Mouse (Mus musculus) neural tube, embryonic 14.5 days (tissue): Measurements from ENCODE around the gene C2cd2l. TPM values are rescaled to one million over a fixed set of nuclear protein-coding genes. Genes with fewer than 3 reads are reported as not detected.

Experiments
- ATAC-seq: fragments of 200-750 bp; cut with Nextera tagmentation; 2 replicates; pipeline ENCODE4 v1.8.0; 2017; ENCODE audit warnings: low read depth, mild to moderate bottlenecking, moderate TSS enrichment, moderate library complexity
- H3K27ac ChIP-seq: fragments of 300-500 bp; sonication (generic); 2 replicates; pipeline ENCODE4 v1.5.1; 2014; ENCODE audit warnings: low read depth, mild to moderate bottlenecking, control low read depth, low read length, moderate library complexity, mixed read lengths
- H3K27me3 ChIP-seq: fragments of 300-500 bp; sonication (generic); 2 replicates; pipeline ENCODE4 v1.6.1; 2014; ENCODE audit warnings: low read length; ENCODE audit not compliant: control insufficient read depth, insufficient read depth
- H3K36me3 ChIP-seq: fragments of 300-500 bp; sonication (generic); 2 replicates; pipeline ENCODE4 v1.6.1; 2014; ENCODE audit warnings: low read length, mixed read lengths; ENCODE audit not compliant: control insufficient read depth, insufficient read depth
- H3K4me1 ChIP-seq: fragments of 300-500 bp; sonication (generic); 2 replicates; pipeline ENCODE4 v1.6.1; 2014; ENCODE audit warnings: low read length; ENCODE audit not compliant: control insufficient read depth, insufficient read depth
- H3K4me2 ChIP-seq: fragments of 300-500 bp; sonication (generic); 2 replicates; pipeline ENCODE4 v1.6.1; 2014; ENCODE audit warnings: mild to moderate bottlenecking, low read depth, low read length, control low read depth
- H3K4me3 ChIP-seq: fragments of 300-500 bp; sonication (generic); 2 replicates; pipeline ENCODE4 v1.5.1; 2014; ENCODE audit warnings: low read depth, low read length, control low read depth, mixed read lengths
- H3K9ac ChIP-seq: fragments of 300-500 bp; sonication (generic); replicated peaks from 2 replicates; pipeline ENCODE4 v1.6.1; 2014; ENCODE audit warnings: low read depth, mild to moderate bottlenecking, control low read depth, low read length, mixed read lengths
- H3K9me3 ChIP-seq: fragments of 300-500 bp; sonication (generic); 2 replicates; pipeline ENCODE4 v1.6.1; 2016; ENCODE audit warnings: low read length; ENCODE audit not compliant: control insufficient read depth
- WGBS: fragments of 180-500 bp; shearing (Covaris S2); extraction: QIAGEN DNeasy Blood & Tissue Kit; methylation state at CpG from one replicate; pipeline ENCODE4 v1.1.7; 2014; 5-methylcytosine and 5-hydroxymethylcytosine counted together
- microRNA-seq: library from miRNA; unstranded; fragments of <30 nt; microRNA quantifications from one replicate; pipeline ENCODE4, GENCODE M21; 2016
- polyA plus RNA-seq: library from polyadenylated mRNA; unstranded; fragments of >200 nt; fragmentation: Nextera tagmentation; extraction: Ambion mirVana; gene quantifications from 2 replicates; pipeline ENCODE4 v1.2.1, GENCODE M21; 2014

Gene C2cd2l
- polyA plus RNA-seq, 1 experiment from 2014 or later: 19.0 TPM

- Histone ChIP-seq H3K9me3 (no peaks in the 10 kb centered on the region), H3K27me3 (no peaks in the 10 kb centered on the region), H3K4me3 (peak within 1 kb of the TSS; percentile 26), H3K4me2 (peak within 1 kb of the TSS; percentile 52), H3K4me1 (peaks cover 4% of the 10 kb centered on the region; the same call in 1 of the 2 replicates), H3K9ac (peak within 1 kb of the TSS; percentile 61), H3K36me3 (0 out of 2 replicates have a peak, but pooled peaks cover 4% of the 10 kb centered on the region), H3K27ac (peak within 1 kb of the TSS; percentile 70)
- ATAC-seq: no peak
- WGBS: 82% methylated on average over 6 of the region's 6 CpGs
These were observed 51.7 kb downstream of the C2cd2l start, which contains the start of gene Nlrx1 for GRCm38 (mm10) chr9:44268432-44268831. Gene Nlrx1, minus strand, starts transcription at chr9:44268599.

DNA sequence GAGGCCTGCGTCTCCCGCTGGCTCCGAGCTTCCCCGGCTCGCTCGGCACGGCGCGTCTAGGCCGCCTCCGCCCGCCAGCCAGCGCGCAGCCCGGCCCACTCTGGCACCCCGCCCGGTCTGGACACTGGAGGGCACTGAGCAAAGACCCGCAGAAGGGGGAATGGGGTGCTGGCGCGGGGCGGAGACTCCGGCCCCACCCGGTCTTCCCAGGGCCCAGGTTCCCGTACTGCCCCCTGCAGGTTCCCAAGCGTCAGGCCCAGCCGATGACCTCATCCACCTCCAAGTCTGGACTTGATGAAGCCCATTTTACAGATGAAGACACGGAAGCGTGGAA lies 52.1 kb downstream of the C2cd2l start:
- H3K27me3 ChIP-seq: no peaks in the 10 kb centered on the region
- 0 out of 2 replicates have a peak, but pooled peaks cover under 1% of the 10 kb centered on the region for H3K36me3 ChIP-seq
- ATAC-seq: peak; percentile 85
- H3K9me3 ChIP-seq: no peaks in the 10 kb centered on the region
- 5% methylated on average over 28 of the region's 28 CpGs for WGBS
- peak overlapping the region; percentile 52 for H3K4me2 ChIP-seq
- peak overlapping the region; percentile 26 for H3K4me3 ChIP-seq
- peak overlapping the region; percentile 61 for H3K9ac ChIP-seq
- H3K4me1 ChIP-seq: peaks cover 4% of the 10 kb centered on the region; the same call in 1 of the 2 replicates
- H3K27ac ChIP-seq: peak overlapping the region; percentile 70

DNA sequence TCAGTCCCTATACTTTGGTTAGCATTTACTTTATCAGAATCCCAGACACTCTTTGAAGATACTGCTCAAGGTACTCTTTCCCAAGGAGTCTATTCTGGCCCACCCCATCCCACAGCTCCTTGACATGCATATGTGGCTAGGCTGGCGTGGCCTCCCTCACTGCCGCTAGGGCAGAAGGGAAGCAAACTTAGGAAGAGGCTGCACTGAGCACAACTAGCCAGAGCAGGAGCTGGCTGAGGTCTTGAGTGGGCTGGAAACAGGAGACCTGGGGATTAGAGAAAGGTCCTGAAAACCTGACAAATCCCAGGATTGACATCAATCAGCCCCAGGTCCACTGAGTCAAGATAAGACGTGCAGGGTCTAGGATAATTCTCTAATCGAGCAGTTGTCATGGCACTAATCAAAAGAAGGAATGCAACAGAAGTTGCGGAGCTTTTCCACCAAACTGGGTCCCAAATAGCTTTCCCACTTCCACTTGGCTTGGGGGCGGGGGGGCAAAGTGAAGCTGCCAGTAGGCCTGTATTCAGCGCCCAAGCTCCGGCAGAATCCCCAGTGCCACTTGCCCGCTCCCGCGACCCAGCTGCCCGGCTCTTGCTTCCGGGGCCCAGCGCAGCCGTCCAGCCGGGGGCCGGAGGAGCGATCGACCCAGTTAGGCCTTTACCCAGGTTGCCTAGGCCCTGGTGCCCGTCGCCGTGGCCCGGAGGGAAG lies 52.6 kb downstream of the C2cd2l start:
- H3K9me3 ChIP-seq: no peaks in the 10 kb centered on the region
- peak overlapping the region; percentile 70 for H3K27ac ChIP-seq
- H3K9ac ChIP-seq: peak overlapping the region; percentile 61
- 11% methylated on average over 23 of the region's 23 CpGs for WGBS
- no peaks in the 10 kb centered on the region for H3K36me3 ChIP-seq
- H3K4me3 ChIP-seq: peak overlapping the region; percentile 26
- H3K27me3 ChIP-seq: no peaks in the 10 kb centered on the region
- no peak for ATAC-seq
- H3K4me1 ChIP-seq: peaks cover 4% of the 10 kb centered on the region; the same call in 1 of the 2 replicates
- peak overlapping the region; percentile 52 for H3K4me2 ChIP-seq

- no peak overlapping the region for H3K4me2 ChIP-seq
- no peak overlapping the region for H3K4me3 ChIP-seq
- no peaks in the 10 kb centered on the region for H3K9me3 ChIP-seq
- H3K27ac ChIP-seq: peak overlapping the region; percentile 62; the same call in 1 of the 2 replicates
- H3K4me1 ChIP-seq: peaks cover 4% of the 10 kb centered on the region; the same call in 1 of the 2 replicates
- H3K36me3 ChIP-seq: no peaks in the 10 kb centered on the region
- ATAC-seq: no peak
- no peaks in the 10 kb centered on the region for H3K27me3 ChIP-seq
- 48% methylated on average over 8 of the region's 8 CpGs for WGBS
- H3K9ac ChIP-seq: no peak overlapping the region
These were observed 53.4 kb downstream of the C2cd2l start for GRCm38 (mm10) chr9:44266478-44267226.

DNA sequence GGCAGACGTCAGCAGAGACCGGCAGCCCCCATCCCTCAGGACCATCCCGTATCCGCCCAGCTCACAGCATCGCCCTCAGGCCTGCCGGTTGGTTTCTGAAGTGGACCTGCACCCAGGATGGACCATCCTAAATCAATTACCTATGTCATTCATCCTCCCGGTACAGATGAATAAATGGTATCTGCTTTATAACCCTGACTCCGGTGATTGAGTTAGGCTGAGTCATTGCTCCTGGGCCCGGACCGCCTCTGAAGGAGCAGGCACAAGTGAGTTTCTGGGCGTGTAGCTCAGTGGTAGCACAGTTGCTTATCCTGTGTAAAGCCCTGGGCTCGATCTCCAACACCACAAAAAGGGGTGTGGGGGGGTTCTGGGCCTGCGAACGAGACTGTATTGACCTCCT lies 58.7 kb downstream of the C2cd2l start:
- Histone ChIP-seq H3K4me2 (no peak overlapping the region), H3K27me3 (no peaks in the 10 kb centered on the region), H3K4me1 (no peaks in the 10 kb centered on the region), H3K36me3 (no peaks in the 10 kb centered on the region), H3K9ac (no peak overlapping the region), H3K4me3 (no peak overlapping the region), H3K9me3 (no peaks in the 10 kb centered on the region), H3K27ac (no peak overlapping the region)
- ATAC-seq: no peak
- WGBS: 75% methylated on average over 14 of the region's 14 CpGs

Small RNA genes lying within 50 kb of the gene (microRNA-seq; reads per million reads assigned to microRNA genes)
- gene Gm44335: not detected

Other genes with a start within 250 kb of the C2cd2l start
- gene Mfrp, start 218.6 kb downstream of the C2cd2l start, polyA plus RNA-seq: not detected in 2 replicates
- 6.7 and 8.0 TPM in 2 replicates for gene C1qtnf5, start 213.0 kb downstream of the C2cd2l start, polyA plus RNA-seq
- gene Gm49380, start 206.8 kb downstream of the C2cd2l start, polyA plus RNA-seq: 0.08 and 0.10 TPM in 2 replicates
- gene Rnf26, start 206.8 kb downstream of the C2cd2l start, polyA plus RNA-seq: 28.9 and 32.6 TPM in 2 replicates
- 9.0 and 23.0 TPM in 2 replicates for gene Mcam, start 185.8 kb downstream of the C2cd2l start, polyA plus RNA-seq
- 19.7 and 22.6 TPM in 2 replicates for gene Cbl, start 86.2 kb downstream of the C2cd2l start, polyA plus RNA-seq
- not detected in 2 replicates for gene Ccdc153, start 79.6 kb downstream of the C2cd2l start, polyA plus RNA-seq
- 0.12 and 0.23 TPM in 2 replicates for gene Pdzd3, start 68.8 kb downstream of the C2cd2l start, polyA plus RNA-seq
- gene Nlrx1, start 51.7 kb downstream of the C2cd2l start, polyA plus RNA-seq: 3.7 and 4.5 TPM in 2 replicates
- gene Abcg4, start 31.7 kb downstream of the C2cd2l start, polyA plus RNA-seq: 21.4 and 25.0 TPM in 2 replicates
- gene Hinfp, start 14.6 kb downstream of the C2cd2l start, polyA plus RNA-seq: 21.9 and 23.2 TPM in 2 replicates
- gene Dpagt1, start 5.7 kb upstream of the C2cd2l start, polyA plus RNA-seq: 35.3 and 35.9 TPM in 2 replicates
- gene H2afx, start 14.4 kb upstream of the C2cd2l start, polyA plus RNA-seq: 92.3 and 94.3 TPM in 2 replicates
- 58.3 and 58.4 TPM in 2 replicates for gene Hmbs, start 23.9 kb upstream of the C2cd2l start, polyA plus RNA-seq
- 34.4 and 43.4 TPM in 2 replicates for gene Vps11, start 41.4 kb upstream of the C2cd2l start, polyA plus RNA-seq
- gene Hyou1, start 59.2 kb upstream of the C2cd2l start, polyA plus RNA-seq: 20.7 and 27.0 TPM in 2 replicates
- 70.9 and 78.8 TPM in 2 replicates for gene Slc37a4, start 76.6 kb upstream of the C2cd2l start, polyA plus RNA-seq
- 1,180 and 1,219 TPM in 2 replicates for gene Rps25, start 86.9 kb upstream of the C2cd2l start, polyA plus RNA-seq
- 305 and 308 TPM in 2 replicates for gene Trappc4, start 87.3 kb upstream of the C2cd2l start, polyA plus RNA-seq
- gene Ccdc84, start 98.3 kb upstream of the C2cd2l start, polyA plus RNA-seq: 31.1 and 34.5 TPM in 2 replicates
- gene Foxr1, start 120.9 kb upstream of the C2cd2l start, polyA plus RNA-seq: not detected in 2 replicates
- not detected in 2 replicates for gene Upk2, start 134.7 kb upstream of the C2cd2l start, polyA plus RNA-seq
- gene Bcl9l, start 162.5 kb upstream of the C2cd2l start, polyA plus RNA-seq: 11.5 and 12.3 TPM in 2 replicates
- gene Cxcr5, start 241.6 kb upstream of the C2cd2l start, polyA plus RNA-seq: not detected in 2 replicates